Mouse (Mus musculus) embryo, embryonic 9.5 days (tissue): ENCODE results near the gene Celsr2.

Experiments used
- DNase-seq: peaks from one replicate; pipeline ENCODE4 v3.0.0-alpha.2; 2017; ENCODE audit errors: extremely low spot score

The Celsr2 gene

GRCm38 (mm10) chr3:108414857-108415830 lies at the start of gene Celsr2:
Gene Celsr2, minus strand, starts transcription at chr3:108415552.
- no peak for DNase-seq

- DNase-seq = no peak
These were observed 43.5 kb upstream of the Celsr2 start for GRCm38 (mm10) chr3:108458866-108459265.

GRCm38 (mm10) chr3:108458380-108458779 lies 43.0 kb upstream of the Celsr2 start:
- DNase-seq = no peak

- DNase-seq = no peak
These were observed 38.8 kb upstream of the Celsr2 start for GRCm38 (mm10) chr3:108454172-108454571.

GRCm38 (mm10) chr3:108451969-108452368 lies 36.6 kb upstream of the Celsr2 start:
- DNase-seq = no peak

- DNase-seq = no peak
These were observed 30.0 kb upstream of the Celsr2 start for GRCm38 (mm10) chr3:108445366-108445705.

GRCm38 (mm10) chr3:108444698-108445365 lies 29.5 kb upstream of the Celsr2 start, which contains the start of gene Sars:
Gene Sars, minus strand, starts transcription at chr3:108445209.
- peak; percentile 90 for DNase-seq

- DNase-seq = no peak
These were observed 28.7 kb upstream of the Celsr2 start for GRCm38 (mm10) chr3:108444029-108444428.

- no peak for DNase-seq
These were observed 21.0 kb upstream of the Celsr2 start for GRCm38 (mm10) chr3:108436380-108436714.

- no peak for DNase-seq
These were observed 20.5 kb upstream of the Celsr2 start for GRCm38 (mm10) chr3:108435701-108436379.

GRCm38 (mm10) chr3:108433881-108434495 lies 18.6 kb upstream of the Celsr2 start:
- no peak for DNase-seq

GRCm38 (mm10) chr3:108433188-108433880 lies 18.0 kb upstream of the Celsr2 start:
- DNase-seq = peak; percentile 79

- no peak for DNase-seq
These were observed 17.3 kb upstream of the Celsr2 start for GRCm38 (mm10) chr3:108432542-108433187.

- no peak for DNase-seq
These were observed 10.3 kb upstream of the Celsr2 start for GRCm38 (mm10) chr3:108425624-108426018.

- no peak for DNase-seq
These were observed 9.7 kb upstream of the Celsr2 start for GRCm38 (mm10) chr3:108424944-108425623.

GRCm38 (mm10) chr3:108423844-108424801 lies 8.8 kb upstream of the Celsr2 start:
- no peak for DNase-seq

GRCm38 (mm10) chr3:108423006-108423405 lies 7.7 kb upstream of the Celsr2 start:
- no peak for DNase-seq

- peak; percentile 85 for DNase-seq
These were observed 475 bp upstream of the Celsr2 start for GRCm38 (mm10) chr3:108415831-108416223.
